Mouse (Mus musculus) bone marrow, adult 2 months (tissue): ENCODE data around the gene Zrsr2.

Experiments
- CTCF ChIP-seq: fragments of 200-500 bp; IDR thresholded peaks from 2 replicates; pipeline ENCODE4 v1.5.1; 2011; ENCODE audit warnings: low read length, control low read depth; ENCODE audit not compliant: control insufficient read depth, insufficient read depth
- POLR2A ChIP-seq: fragments of 200-500 bp; IDR thresholded peaks from 2 replicates; pipeline ENCODE4 v1.6.1; 2011; ENCODE audit warnings: low read depth, mild to moderate bottlenecking, control low read depth, low read length, borderline replicate concordance; ENCODE audit not compliant: control insufficient read depth

- TF ChIP-seq CTCF, result no peak
- no peak for TF ChIP-seq POLR2A
Observed at GRCm38 (mm10) chrX:163982129-163982528, 23.7 kb upstream of the Zrsr2 start.
